Mouse (Mus musculus): ENCODE measurements around the gene Cops4.

The Cops4 gene

GRCm38 (mm10) chr5:100519027-100519411 lies 910 bp downstream of the Cops4 start:
- Histone ChIP-seq H3K36me3 (ENCODE audit: control insufficient read depth, insufficient read depth, low read length, poor library complexity, severe bottlenecking) (no peaks in the 10 kb centered on the region; the same call in 1 of the 2 replicates), H3K27me3 (ENCODE audit: control insufficient read depth, insufficient read depth, low read length, poor library complexity, severe bottlenecking) (no peaks in the 10 kb centered on the region)
- DNase-seq (ENCODE audit: low read depth, low spot score) = no peak

DNA sequence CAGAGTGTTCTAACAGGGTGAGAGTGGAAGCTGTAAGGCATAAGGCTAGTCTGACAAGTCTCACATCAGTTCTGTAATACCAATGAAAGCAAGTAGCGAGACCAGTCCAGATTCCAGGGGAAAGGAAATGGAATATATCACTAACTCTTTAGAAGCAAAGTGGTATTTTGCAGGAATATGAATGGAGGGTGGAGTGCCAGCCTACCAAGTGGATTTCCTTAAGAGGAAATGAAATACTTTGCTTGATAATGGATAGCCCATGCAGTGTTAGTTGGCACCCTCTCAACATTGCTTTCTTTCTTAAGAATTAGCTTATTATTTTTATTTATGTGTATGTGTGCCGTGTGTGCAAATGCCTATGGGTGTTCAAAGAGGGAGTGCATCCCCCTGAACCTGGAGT lies 2.1 kb downstream of the Cops4 start:
- Histone ChIP-seq H3K27me3 (ENCODE audit: control insufficient read depth, insufficient read depth, low read length, poor library complexity, severe bottlenecking) (no peaks in the 10 kb centered on the region), H3K36me3 (ENCODE audit: control insufficient read depth, insufficient read depth, low read length, poor library complexity, severe bottlenecking) (no peaks in the 10 kb centered on the region; the same call in 1 of the 2 replicates)
- DNase-seq (ENCODE audit: low read depth, low spot score) = no peak

- no peak for DNase-seq (ENCODE audit: low read depth, low spot score)
- H3K27me3 ChIP-seq (ENCODE audit: control insufficient read depth, insufficient read depth, low read length, poor library complexity, severe bottlenecking) = no peaks in the 10 kb centered on the region
- peaks cover under 1% of the 10 kb centered on the region for H3K36me3 ChIP-seq (ENCODE audit: control insufficient read depth, insufficient read depth, low read length, poor library complexity, severe bottlenecking)
These were observed 5.2 kb downstream of the Cops4 start for GRCm38 (mm10) chr5:100523331-100523730.

GRCm38 (mm10) chr5:100524921-100525320 lies 6.8 kb downstream of the Cops4 start:
- Histone ChIP-seq H3K27me3 (ENCODE audit: control insufficient read depth, insufficient read depth, low read length, poor library complexity, severe bottlenecking) (no peaks in the 10 kb centered on the region), H3K36me3 (ENCODE audit: control insufficient read depth, insufficient read depth, low read length, poor library complexity, severe bottlenecking) (peaks cover 8% of the 10 kb centered on the region)
- no peak for DNase-seq (ENCODE audit: low read depth, low spot score)

DNA sequence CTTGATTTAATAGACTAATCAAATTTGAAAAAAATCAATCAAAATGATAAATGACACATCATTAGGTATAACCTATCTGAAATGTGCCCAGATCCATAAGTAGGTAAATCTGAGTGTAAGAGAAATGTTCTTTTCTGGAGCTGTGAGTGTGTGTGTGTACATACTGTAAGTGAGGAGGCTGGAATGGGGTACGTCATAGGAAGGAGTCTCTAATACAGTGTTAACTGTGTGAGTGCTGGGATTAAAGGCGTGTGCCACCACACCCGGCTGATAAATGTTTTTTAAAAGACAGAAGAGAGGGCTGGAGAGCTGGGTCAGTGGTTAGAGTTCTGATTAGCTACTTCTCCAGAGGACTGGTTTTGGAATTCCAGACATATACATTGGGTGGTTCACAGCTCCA lies 7.5 kb downstream of the Cops4 start:
- Histone ChIP-seq H3K27me3 (ENCODE audit: control insufficient read depth, insufficient read depth, low read length, poor library complexity, severe bottlenecking) (no peaks in the 10 kb centered on the region), H3K36me3 (ENCODE audit: control insufficient read depth, insufficient read depth, low read length, poor library complexity, severe bottlenecking) (peaks cover 8% of the 10 kb centered on the region)
- DNase-seq (ENCODE audit: low read depth, low spot score) = no peak

DNA sequence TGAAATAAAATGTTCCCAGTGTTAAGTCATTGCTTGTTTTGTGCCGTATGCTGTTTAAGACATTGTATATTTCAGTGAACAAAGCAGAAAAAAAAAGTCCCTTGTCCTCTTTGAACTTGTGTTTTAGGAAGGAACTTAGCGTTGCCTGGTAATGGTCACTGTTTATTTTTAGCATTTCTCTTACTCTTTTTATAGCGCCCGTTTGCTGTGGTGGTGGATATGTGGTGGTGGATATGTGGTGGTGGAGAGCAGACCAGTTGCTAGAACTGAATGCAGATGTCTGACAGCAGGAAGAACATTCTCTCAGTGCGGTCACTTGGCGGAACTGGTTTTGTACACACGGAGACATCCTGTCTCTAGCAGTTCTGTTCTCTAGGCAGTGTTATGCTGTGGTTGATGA lies 8.1 kb downstream of the Cops4 start:
- Histone ChIP-seq H3K36me3 (ENCODE audit: control insufficient read depth, insufficient read depth, low read length, poor library complexity, severe bottlenecking) (peaks cover 8% of the 10 kb centered on the region), H3K27me3 (ENCODE audit: control insufficient read depth, insufficient read depth, low read length, poor library complexity, severe bottlenecking) (no peaks in the 10 kb centered on the region)
- peak; percentile 78 for DNase-seq (ENCODE audit: low read depth, low spot score)

- no peak for DNase-seq (ENCODE audit: low read depth, low spot score)
- Histone ChIP-seq H3K27me3 (ENCODE audit: control insufficient read depth, insufficient read depth, low read length, poor library complexity, severe bottlenecking) (no peaks in the 10 kb centered on the region), H3K36me3 (ENCODE audit: control insufficient read depth, insufficient read depth, low read length, poor library complexity, severe bottlenecking) (peaks cover 11% of the 10 kb centered on the region; the same call in 1 of the 2 replicates)
These were observed 17.7 kb downstream of the Cops4 start for GRCm38 (mm10) chr5:100535826-100536225.

DNA sequence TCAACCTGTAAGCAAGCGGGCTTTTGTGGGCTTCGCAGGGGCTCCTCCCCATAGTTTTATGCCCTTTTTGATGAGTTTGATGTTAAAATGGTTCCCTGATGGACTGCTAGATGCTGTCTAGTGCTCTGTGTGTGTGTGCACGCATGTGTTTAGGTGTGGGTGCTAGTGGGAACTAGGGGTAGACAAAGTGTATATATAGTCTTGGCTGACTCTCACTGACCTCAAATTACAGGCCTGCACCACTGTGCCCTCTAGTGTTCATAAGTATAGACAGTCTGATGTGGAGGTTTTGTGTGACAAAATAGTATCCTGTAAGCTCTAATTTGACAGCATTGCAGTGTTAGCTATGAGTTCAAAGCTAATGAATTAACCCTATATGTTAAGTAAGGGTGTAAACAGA lies 18.5 kb downstream of the Cops4 start:
- no peaks in the 10 kb centered on the region for H3K27me3 ChIP-seq (ENCODE audit: control insufficient read depth, insufficient read depth, low read length, poor library complexity, severe bottlenecking)
- peak; percentile 75 for DNase-seq (ENCODE audit: low read depth, low spot score)
- peaks cover 11% of the 10 kb centered on the region; the same call in 1 of the 2 replicates for H3K36me3 ChIP-seq (ENCODE audit: control insufficient read depth, insufficient read depth, low read length, poor library complexity, severe bottlenecking)

DNA sequence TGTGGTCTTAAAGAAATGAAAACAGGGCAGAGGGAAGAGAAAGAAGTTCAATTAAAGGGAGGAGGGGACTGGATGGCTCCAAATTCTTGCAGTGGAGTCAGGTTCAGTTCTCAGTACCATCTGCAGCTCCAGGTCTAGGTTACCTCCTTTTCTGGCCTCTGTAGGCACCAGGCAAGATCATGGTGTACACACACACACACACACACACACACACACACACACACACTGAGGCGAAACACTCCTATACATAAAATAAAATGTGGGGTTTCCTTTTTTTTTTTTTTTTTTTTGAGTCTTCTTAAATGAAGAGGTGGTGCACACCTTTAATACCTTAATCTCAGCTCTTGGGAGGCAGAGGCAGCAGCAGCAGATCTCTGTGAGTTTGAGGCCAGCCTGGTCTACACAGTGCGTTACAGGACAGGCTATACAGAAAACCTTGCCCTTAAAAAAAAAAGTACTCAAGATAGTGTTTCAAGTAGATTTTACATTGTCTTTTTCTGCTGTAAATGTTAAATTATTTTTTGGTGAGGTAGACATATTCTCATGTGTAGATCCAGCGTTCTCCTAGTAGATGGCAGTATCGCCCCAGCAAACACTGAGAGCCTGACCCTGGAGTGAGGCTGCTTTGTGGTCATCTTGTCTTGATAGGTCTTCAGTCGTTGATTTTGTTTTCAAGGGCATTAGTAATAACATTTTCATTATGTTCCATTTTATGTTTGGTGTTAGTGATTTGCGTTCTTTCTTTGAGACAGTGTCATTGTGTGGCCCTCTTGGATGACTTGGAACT lies 28.4 kb downstream of the Cops4 start:
- Histone ChIP-seq H3K36me3 (ENCODE audit: control insufficient read depth, insufficient read depth, low read length, poor library complexity, severe bottlenecking) (peaks cover 4% of the 10 kb centered on the region; the same call in 1 of the 2 replicates), H3K27me3 (ENCODE audit: control insufficient read depth, insufficient read depth, low read length, poor library complexity, severe bottlenecking) (no peaks in the 10 kb centered on the region)
- DNase-seq (ENCODE audit: low read depth, low spot score) = peak; percentile 65

DNA sequence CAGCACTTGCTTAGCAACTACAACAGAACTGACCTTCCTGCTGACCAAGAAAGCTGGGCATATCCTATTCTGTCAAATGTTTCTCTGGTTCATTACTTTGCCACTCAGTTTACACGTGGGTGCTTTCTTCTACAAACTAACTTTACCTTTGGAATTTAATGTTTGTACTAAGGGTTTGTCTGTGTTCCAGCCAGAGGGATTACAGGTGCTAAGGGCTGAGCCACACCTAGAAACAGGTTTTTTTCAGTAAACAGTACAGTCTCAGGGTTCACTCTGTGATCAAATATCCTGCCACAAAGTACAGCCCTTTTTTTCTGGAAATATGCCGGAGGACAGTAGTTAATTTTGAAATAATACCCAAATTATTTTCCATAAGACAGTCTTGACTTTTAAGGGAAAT lies 30.1 kb downstream of the Cops4 start:
- H3K36me3 ChIP-seq (ENCODE audit: control insufficient read depth, insufficient read depth, low read length, poor library complexity, severe bottlenecking) = peaks cover 4% of the 10 kb centered on the region; the same call in 1 of the 2 replicates
- no peaks in the 10 kb centered on the region for H3K27me3 ChIP-seq (ENCODE audit: control insufficient read depth, insufficient read depth, low read length, poor library complexity, severe bottlenecking)
- no peak for DNase-seq (ENCODE audit: low read depth, low spot score)

GRCm38 (mm10) chr5:100549311-100549710 lies 31.2 kb downstream of the Cops4 start:
- DNase-seq (ENCODE audit: low read depth, low spot score) = no peak
- Histone ChIP-seq H3K36me3 (ENCODE audit: control insufficient read depth, insufficient read depth, low read length, poor library complexity, severe bottlenecking) (0 out of 2 replicates have a peak, but pooled peaks cover 3% of the 10 kb centered on the region), H3K27me3 (ENCODE audit: control insufficient read depth, insufficient read depth, low read length, poor library complexity, severe bottlenecking) (no peaks in the 10 kb centered on the region)

GRCm38 (mm10) chr5:100550151-100550550 lies 32.0 kb downstream of the Cops4 start:
- 0 out of 2 replicates have a peak, but pooled peaks cover 4% of the 10 kb centered on the region for H3K36me3 ChIP-seq (ENCODE audit: control insufficient read depth, insufficient read depth, low read length, poor library complexity, severe bottlenecking)
- DNase-seq (ENCODE audit: low read depth, low spot score) = no peak
- H3K27me3 ChIP-seq (ENCODE audit: control insufficient read depth, insufficient read depth, low read length, poor library complexity, severe bottlenecking) = no peaks in the 10 kb centered on the region

GRCm38 (mm10) chr5:100551952-100552351 lies 33.8 kb downstream of the Cops4 start:
- Histone ChIP-seq H3K27me3 (ENCODE audit: control insufficient read depth, insufficient read depth, low read length, poor library complexity, severe bottlenecking) (no peaks in the 10 kb centered on the region), H3K36me3 (ENCODE audit: control insufficient read depth, insufficient read depth, low read length, poor library complexity, severe bottlenecking) (0 out of 2 replicates have a peak, but pooled peaks cover 4% of the 10 kb centered on the region)
- DNase-seq (ENCODE audit: low read depth, low spot score) = no peak

DNA sequence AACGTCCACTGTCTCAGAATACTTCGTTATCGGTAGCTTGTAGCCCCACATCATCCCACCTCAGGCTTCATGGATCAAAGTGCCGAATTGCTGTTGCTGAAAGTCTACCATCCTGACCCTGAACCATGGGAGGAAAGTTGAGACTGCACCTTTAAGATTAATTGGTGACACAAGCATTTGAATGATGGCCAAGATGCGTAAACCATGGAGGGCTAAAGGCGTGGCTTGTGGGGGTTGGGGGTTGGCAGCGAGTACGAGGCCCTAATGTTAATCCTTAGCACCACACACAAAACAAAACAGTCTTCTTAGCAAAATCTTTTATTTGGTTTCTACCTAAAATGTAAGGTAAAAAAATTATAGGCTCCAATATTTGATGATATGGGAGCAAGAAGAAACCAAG lies 35.3 kb downstream of the Cops4 start:
- DNase-seq (ENCODE audit: low read depth, low spot score) = no peak
- Histone ChIP-seq H3K27me3 (ENCODE audit: control insufficient read depth, insufficient read depth, low read length, poor library complexity, severe bottlenecking) (no peaks in the 10 kb centered on the region), H3K36me3 (ENCODE audit: control insufficient read depth, insufficient read depth, low read length, poor library complexity, severe bottlenecking) (peaks cover 5% of the 10 kb centered on the region; the same call in 1 of the 2 replicates)

GRCm38 (mm10) chr5:100557019-100557418 lies 38.9 kb downstream of the Cops4 start:
- no peak for DNase-seq (ENCODE audit: low read depth, low spot score)
- Histone ChIP-seq H3K36me3 (ENCODE audit: control insufficient read depth, insufficient read depth, low read length, poor library complexity, severe bottlenecking) (peaks cover 9% of the 10 kb centered on the region), H3K27me3 (ENCODE audit: control insufficient read depth, insufficient read depth, low read length, poor library complexity, severe bottlenecking) (no peaks in the 10 kb centered on the region)

All from splenic B cell, adult 2 months (primary cell).